Mouse (Mus musculus): ENCODE results near the gene Gm37419.

Gene Gm37419

DNA sequence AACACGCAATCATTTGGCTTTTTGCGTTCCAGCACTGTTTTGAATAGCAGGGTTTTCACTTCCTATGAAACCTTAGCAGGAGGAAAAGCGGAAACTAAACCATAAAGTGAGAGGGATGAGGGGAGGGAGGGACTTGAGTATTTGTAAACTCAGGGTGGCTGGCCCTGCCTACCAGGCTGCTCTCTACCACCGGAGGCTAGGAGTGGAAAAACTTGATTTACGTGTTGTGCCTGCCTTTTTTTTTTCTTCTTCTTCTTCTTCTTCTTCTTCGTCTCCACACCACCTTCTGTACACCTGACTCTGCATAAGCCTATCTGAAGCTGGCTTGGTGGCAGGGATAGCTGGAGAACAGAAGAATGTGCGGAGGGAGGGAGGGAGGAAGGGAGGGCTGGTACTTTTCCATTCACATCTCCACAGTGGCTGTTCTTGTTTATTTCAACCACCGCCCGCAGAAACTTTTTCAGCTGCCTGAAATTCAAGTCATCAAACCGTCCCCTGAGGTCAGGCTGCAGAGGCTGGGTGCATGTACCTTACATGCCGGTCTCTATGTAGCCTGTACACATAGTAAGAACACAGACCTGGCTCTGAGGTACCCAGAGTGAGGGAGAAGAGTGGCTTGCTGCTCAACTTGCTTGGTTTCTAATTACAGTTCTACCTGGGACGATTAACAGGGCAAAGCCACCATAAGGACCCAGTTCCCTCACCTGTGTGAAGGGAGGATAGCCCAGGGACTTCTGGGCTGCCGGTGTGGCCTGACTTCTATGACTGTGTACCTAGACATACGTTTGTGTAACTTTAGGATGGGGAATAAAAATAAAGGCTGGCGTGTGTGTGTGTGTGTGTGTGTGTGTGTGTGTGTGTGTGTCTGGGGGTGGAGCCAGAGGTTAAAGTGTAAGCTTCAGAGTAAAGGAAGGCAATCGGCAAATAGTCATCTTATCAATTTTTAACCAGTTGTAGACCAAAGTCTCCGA is 5.4 kb downstream of the Gm37419 start:
- in situ Hi-C loops (cut with MboI; ENCODE audit: low sequenced_read_pairs): no loop called here

DNA sequence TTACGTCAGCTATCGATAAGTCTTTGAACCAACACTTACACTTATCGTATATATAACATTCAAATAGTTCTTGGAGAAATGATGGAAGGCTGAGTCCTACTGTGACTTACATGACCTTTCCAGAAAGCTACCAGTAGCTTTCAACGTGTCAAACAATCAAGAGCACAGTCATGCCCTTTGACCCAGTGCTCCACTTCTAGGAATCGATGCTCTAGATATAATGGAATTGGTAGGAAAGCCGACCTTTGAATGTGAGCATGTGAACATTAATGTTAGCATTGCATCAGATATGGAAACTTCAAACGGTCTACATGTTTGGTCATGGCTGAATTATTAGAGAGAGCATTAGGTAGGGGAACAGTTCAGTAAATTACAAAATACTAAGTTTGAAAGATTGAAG is 8.1 kb downstream of the Gm37419 start:
- in situ Hi-C loops (cut with MboI; ENCODE audit: low sequenced_read_pairs): no loop called here

DNA sequence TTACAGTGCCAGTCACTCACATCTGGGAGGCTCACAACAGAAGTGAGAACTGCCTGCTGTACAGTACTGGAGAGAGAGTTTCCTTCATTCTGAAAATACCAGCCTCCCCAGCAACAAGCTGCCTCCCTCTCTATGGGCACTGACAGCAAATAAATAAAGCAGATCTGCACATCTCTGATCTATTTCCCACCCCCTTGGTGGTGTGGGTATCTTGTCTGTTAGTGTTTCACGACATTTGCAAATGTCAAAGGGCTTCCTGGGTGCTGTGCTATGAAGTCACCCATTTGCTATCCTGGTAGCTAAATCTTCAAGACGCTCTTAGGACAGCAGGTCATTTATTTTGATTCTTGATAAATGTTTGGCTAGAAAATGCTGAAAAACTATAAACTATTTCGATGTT is 8.9 kb downstream of the Gm37419 start:
- in situ Hi-C loops (cut with MboI; ENCODE audit: low sequenced_read_pairs): no loop called here

- in situ Hi-C loops (cut with MboI; ENCODE audit: low sequenced_read_pairs): no loop called here
Measured at GRCm38 (mm10) chr16:23997912-23998311, 9.6 kb downstream of the Gm37419 start.

DNA sequence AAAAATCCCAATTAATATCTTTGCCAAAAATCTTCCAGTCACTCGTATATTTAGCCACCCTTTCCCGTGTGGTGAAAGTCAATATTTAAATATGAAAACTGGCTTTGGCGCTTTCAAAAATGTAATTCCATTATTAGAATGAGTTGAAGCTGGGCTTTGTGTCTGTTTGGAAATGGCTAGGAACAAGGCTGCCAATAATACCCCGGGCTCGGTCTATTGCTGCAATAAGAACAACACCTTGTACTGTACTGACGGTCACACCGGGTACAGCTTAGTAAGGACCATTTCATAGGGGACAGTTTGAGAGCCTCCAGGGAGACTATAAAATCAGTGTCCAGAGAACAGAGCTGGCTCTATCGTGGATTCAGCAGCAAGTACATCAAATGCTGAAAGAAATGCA is 17.6 kb downstream of the Gm37419 start:
- in situ Hi-C loops (cut with MboI; ENCODE audit: low sequenced_read_pairs): no loop called here

DNA sequence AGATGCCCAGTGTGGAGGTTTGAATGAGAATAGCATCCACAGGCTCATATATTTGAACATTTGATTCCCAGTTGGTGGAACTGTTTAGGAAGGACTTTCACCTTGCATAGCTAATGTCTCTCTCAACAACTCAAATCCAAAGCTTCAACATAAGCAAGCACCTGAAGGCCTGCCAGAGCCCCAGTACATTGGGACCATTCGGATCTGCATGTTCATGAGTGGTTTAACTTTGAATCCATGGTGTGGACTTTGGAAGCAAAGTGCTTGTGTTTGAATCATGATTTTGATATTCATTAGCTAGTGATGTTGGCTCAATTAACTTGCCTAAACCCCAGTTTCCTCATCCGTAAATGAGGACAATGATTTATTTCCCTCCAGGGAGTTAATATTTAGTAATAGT is 21.6 kb downstream of the Gm37419 start:
- in situ Hi-C loops (cut with MboI; ENCODE audit: low sequenced_read_pairs): no loop called here

- in situ Hi-C loops (cut with MboI; ENCODE audit: low sequenced_read_pairs): no loop called here
Measured at GRCm38 (mm10) chr16:24011306-24011705, 23.0 kb downstream of the Gm37419 start.

GRCm38 (mm10) chr16:24012066-24012465 is 23.8 kb downstream of the Gm37419 start:
- in situ Hi-C loops (cut with MboI; ENCODE audit: low sequenced_read_pairs): no loop called here

DNA sequence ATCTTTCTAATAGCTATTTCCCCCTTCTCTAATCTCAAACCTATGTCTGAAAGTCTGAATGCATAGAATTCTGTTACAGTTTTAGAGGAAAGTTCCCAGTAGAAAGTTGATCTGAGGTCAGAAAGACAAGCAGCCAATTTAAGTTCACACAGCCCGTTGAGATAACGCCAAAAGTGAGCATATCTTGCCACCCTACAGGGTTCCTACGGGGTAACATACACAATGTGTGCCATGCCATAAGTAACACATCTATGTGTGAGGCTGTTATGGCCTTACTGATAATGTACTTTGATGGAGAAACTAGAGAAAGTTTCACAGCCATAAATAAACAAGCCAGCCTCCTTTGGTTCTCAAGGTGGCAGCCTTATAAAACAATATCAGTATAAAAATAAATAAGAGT is 26.1 kb downstream of the Gm37419 start:
- in situ Hi-C loops (cut with MboI; ENCODE audit: low sequenced_read_pairs): no loop called here

GRCm38 (mm10) chr16:24016273-24016672 is 28.0 kb downstream of the Gm37419 start:
- in situ Hi-C loops (cut with MboI; ENCODE audit: low sequenced_read_pairs): no loop called here

GRCm38 (mm10) chr16:24016742-24017141 is 28.5 kb downstream of the Gm37419 start:
- in situ Hi-C loops (cut with MboI; ENCODE audit: low sequenced_read_pairs): no loop called here

GRCm38 (mm10) chr16:24021722-24022121 is 33.4 kb downstream of the Gm37419 start:
- in situ Hi-C loops (cut with MboI; ENCODE audit: low sequenced_read_pairs): no loop called here

- in situ Hi-C loops (cut with MboI; ENCODE audit: low sequenced_read_pairs): no loop called here
Measured at GRCm38 (mm10) chr16:24022605-24023004, 34.3 kb downstream of the Gm37419 start.

DNA sequence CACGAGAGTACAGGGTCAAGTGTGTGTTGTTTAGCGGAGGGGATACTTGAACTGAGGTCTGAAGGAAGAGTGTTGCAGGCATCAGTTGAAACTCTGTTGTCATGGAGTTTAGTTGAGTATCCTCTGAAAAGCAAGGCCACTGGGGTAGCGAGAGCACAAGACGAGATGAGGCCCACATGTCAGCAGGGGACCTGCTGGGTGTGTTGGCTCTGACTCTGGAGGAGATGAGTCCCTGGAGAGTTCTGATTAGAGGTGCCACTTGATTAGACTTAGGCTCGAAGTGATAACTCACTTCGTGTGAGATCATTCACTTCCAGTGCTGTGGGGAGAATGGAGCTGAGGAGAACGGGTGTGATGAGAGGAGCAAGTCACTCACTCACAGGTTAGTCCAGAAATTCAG is 37.2 kb downstream of the Gm37419 start:
- in situ Hi-C loops (cut with MboI; ENCODE audit: low sequenced_read_pairs): no loop called here

DNA sequence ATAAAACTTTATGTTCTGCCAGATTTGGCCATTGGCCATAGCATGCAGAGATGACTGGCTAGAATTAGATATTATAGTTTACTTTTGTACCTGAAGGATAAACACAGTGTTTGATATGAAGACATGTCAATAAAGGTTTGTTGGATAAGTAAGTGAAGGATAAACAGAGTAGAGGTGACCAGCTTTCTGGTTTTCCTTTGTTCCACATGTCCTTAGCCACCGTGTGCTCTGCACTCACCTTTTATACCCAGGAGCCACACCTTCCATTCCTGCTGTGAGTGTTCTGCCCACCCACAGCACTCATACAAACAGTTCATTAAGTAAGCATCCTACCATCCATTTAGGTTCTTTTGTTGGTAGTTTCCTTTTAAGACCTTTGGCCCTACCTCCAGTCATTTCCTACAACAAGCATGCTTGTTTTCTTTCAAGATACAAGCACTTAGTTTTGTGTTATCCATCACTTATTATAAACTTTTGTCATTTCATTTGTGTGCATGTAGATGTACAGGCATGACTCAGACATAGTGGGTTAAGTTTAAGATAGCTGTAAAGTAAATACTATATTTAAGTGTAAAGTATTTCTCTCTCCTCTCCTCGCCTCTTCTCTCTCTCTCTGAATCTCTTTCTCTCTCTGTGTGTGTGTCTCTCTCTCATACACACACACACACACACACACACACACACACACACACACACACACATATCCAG is 41.8 kb downstream of the Gm37419 start:
- in situ Hi-C loops (cut with MboI; ENCODE audit: low sequenced_read_pairs): no loop called here

- in situ Hi-C loops (cut with MboI; ENCODE audit: low sequenced_read_pairs): no loop called here
Measured at GRCm38 (mm10) chr16:24033259-24033658, 45.0 kb downstream of the Gm37419 start.

DNA sequence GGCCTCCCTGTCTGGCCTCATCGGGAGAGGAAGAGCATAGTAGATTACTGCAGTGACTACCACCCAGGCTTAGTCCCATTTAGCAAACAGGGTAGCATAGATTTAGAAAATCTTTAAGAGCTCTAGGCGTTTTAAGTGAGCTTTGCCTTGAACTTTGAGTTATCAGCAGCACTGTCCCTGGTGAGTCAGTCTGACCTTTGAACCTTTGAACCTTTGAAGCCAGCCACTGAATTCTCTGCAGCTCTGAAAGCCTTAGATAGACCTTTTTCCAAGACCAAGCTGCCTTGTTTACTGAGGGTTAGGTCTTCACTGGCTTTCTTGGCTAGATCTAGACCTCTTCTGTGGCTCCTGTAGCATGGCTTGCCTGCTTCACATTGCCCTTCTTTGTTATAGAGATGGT is 46.2 kb downstream of the Gm37419 start:
- in situ Hi-C loops (cut with MboI; ENCODE audit: low sequenced_read_pairs): no loop called here

- in situ Hi-C loops (cut with MboI; ENCODE audit: low sequenced_read_pairs): no loop called here
Measured at GRCm38 (mm10) chr16:24035767-24036166, 47.5 kb downstream of the Gm37419 start.

- in situ Hi-C loops (cut with MboI; ENCODE audit: low sequenced_read_pairs): no loop called here
Measured at GRCm38 (mm10) chr16:24036398-24036797, 48.1 kb downstream of the Gm37419 start.

Data from CH12F3 (cell line).